Mouse (Mus musculus) G1E (cell line): ENCODE results near the gene Kalrn.

ENCODE experiments used
- CTCF ChIP-seq: IDR thresholded peaks from 2 replicates; pipeline ENCODE4 v1.5.1; 2012; ENCODE audit warnings: low read depth, low read length, inconsistent platforms, mixed read lengths
- GATA1 ChIP-seq: IDR thresholded peaks from 2 replicates; pipeline ENCODE4 v1.6.1; 2012; ENCODE audit warnings: borderline replicate concordance, low read length, inconsistent platforms, mixed read lengths
- GATA2 ChIP-seq: IDR thresholded peaks from 2 replicates; pipeline ENCODE4 v1.6.1; 2012; ENCODE audit warnings: low read depth, low read length, inconsistent platforms, borderline replicate concordance

DNA sequence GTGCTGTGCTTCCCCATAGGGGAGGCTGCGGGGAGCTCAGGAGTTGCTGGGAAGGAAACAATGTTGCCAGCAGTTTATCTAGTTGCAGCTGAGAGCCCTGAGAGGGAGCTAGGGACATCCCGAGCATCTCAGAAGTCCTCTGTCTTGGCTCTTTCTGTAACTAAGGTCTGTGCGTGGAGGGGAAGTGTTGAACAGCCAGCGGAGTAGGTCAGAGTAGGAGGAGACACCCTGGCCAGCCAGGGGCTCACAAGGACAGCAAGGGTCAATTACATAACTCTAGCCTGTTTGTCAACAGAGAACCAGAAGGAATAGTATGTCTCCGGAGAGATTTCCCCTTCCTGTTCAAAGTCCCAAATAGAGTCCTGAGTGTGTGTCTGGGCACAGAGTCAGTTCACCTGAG lies 641.2 kb downstream of the Kalrn start:
- no peak for TF ChIP-seq CTCF
- no peak for TF ChIP-seq GATA1
- TF ChIP-seq GATA2, result no peak
